Mouse (Mus musculus) small intestine, adult 2 months (tissue): ENCODE results near the gene Prr29.

Experiments
- CTCF ChIP-seq: fragments of 200-500 bp; IDR thresholded peaks from 2 replicates; pipeline ENCODE4 v1.5.1; 2012; ENCODE audit warnings: low read depth, mild to moderate bottlenecking, control low read depth, inconsistent platforms, low read length, moderate library complexity, mixed read lengths; ENCODE audit not compliant: insufficient replicate concordance, insufficient read length; ENCODE audit errors: extremely low read depth
- POLR2A ChIP-seq: fragments of 200-500 bp; IDR thresholded peaks from 2 replicates; pipeline ENCODE4 v1.6.1; 2012; ENCODE audit warnings: low read depth, mild to moderate bottlenecking, control low read depth, inconsistent platforms, low read length, moderate library complexity

DNA sequence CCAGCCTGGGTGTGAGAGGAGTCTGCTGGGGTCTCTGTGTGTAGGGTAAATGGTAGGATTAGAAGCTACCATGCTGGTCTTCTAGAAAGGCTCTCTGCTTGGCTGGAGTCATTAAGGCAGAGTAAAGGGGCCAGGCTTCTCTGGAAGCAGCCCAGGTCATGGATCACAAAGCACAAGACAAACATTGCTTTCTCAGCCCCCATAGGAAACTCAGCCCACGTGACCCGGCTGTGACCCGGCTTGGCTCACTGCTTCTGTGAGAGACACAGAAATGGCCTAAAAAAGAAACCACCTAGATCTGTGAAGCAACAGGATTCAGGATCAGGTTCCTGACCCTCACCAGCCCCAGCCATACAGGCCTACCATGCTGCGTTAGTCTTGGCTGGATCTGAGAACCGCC, 40.4 kb upstream of the Prr29 start:
- TF ChIP-seq CTCF: no peak
- no peak for TF ChIP-seq POLR2A
